Mouse (Mus musculus): ENCODE data around the gene Cant1.
A peak's percentile ranks its signal among the peaks of the same experiment; 100 is the strongest.
"Not testable (repeated sequence)": the region's sequence is repeated elsewhere in the genome, so short reads cannot be mapped to it uniquely, and the experiment has no call there.

Gene Cant1

DNA sequence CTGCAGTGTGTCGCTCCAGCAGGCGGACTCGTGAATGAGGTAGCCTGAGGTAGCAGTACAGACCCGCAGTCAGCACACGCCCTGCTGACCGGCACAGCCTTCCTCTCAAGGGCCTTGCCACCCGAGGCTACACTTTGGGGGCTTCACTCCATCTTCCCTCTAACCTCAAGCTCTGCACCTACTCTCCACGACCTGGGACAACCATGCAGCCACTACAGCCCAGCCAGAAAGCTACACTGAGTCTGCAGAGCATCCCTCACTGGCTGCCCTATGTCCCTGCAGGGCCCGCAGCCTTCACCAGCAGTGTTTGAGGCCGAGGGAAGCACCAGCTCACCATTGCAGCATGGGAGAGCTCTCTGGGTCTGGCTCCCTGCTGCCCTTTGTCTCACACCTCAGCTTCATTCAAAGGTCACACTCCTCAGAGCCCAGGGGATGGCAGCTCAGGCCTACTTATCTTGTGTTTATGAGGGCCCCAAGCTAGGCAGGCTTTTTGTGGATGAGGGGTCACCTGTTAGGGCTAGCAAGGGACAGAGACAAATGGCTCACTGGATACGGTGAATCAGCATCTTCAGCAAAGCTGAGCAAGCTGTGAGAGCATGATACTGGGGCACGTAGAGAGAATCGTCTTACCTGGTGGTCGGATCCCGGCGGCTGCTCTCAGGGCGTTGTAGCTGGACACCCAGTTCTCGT, 10.7 kb downstream of the Cant1 start:
- no peak for DNase-seq (ENCODE audit: low spot score in 2 of 2)

DNA sequence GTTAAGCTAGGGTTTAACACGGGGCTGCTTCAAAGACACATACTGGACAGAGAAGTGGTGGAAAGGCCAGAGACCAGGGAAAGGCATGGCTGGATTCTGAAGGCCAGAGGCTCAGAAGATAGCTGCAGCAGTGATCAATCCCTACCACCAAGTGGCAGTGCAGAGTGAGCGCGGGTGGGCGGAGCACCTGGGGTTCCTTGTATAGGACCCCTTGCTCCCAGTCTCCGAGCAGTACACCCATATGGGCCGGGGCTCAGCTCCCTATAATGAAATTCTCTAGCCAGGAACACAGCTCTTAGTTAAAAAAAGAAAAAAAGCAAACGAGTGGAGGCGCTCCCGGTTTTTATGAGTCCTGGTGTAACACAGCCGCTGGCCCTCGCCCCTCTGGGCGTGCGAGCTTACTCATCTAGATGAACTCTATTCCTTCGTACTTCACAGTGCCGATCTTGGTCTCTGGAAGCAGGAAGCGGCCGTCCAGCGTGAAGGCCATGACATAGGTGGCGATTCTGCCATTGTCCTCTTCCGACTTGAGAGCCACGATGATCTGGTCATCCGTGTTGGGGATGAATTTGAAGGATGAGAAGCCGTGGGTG, 11.5 kb downstream of the Cant1 start:
- DNase-seq (ENCODE audit: low spot score in 2 of 2): peak; percentile 37 to 72

DNA sequence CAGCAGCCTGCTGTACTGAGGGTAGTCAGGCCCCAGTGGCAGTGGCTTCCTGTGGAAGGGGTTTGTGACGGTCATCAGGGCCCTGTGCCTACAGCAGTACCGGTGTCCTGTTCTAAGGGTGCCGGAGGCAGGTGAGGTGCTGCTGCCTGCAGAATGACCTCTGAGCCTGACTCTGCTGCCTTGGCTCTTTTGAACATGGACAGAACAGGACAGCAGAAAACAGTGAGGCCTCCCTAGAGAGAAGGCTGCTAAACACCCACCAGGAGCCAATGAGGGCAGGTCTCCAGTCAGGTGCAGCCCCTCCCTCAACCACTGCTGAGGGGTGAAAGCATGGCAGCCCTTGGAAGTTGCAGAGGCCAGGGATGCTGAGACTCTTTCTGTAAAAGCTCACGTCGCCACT, 12.4 kb downstream of the Cant1 start:
- peak in 1 of 2 experiments; percentile 11 for DNase-seq (ENCODE audit: low spot score in 2 of 2)

DNA sequence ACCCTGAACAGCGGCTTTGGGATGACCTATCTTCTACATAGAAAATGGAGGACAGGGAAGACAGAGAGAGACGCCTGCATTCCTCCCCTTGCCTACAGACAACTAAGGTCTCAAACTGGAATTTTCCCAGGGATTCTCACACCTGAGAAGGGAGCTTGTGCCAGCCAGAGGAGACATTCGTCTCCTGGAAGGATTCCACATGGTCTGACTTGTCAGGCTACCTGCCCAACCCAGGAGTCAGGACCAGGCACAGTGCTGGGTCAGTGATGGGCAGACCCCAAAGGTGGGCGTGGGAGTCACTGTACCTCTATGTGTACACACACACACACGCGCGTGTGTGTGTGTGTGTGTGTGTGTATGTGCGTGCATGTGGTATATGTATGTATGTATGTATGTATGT, 13.6 kb downstream of the Cant1 start:
- DNase-seq (ENCODE audit: low spot score in 2 of 2): peak in 1 of 2 experiments; percentile 8

DNA sequence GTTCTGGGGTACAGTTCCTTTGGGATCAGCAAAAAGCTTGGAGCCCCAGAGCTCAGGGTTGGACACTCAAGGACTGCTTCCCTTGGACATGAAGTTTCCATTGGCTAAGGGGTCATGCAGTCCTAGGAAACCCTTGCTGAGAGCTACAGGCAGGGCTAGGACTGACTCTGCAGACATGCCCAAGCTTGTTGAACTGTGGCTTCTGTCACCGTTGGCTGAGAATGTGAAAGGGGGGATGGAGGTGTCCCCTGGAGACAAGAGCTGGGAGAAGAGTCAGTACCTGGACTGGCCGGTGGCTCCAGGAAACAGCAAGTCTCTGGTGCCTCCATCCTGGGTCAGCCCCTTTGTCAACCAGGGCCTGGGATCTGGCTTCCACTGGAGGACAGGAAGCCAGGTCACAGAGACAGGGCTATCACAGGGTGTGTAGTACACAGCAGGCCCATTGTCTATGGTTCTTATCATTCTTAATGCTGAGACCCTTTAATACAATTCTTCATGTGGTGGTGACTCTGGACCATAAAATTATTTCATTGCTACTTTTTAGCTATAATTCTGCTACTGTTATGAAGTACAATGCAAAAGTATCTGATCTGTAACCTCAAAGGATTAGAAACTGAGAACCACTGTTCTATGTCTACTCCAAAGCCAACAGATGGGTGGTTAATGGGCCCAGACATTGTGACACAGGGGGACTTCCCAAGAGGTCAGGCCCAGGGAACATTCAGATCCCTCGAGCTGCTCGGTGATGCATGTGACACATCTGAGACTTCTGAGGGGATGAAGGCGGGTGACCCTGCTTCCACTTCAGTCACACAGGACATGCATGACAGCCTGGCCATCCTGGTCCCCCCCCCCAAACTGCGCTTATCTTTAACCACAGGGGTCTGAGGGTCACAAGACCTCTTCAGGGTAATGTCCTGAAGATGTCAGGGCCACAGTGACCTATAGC, 14.7 kb downstream of the Cant1 start:
- peak in 1 of 2 experiments; percentile 18 for DNase-seq (ENCODE audit: low spot score in 2 of 2)

- peak in 1 of 2 experiments; percentile 6 for DNase-seq (ENCODE audit: low spot score in 2 of 2)
These were observed 15.7 kb downstream of the Cant1 start for GRCm38 (mm10) chr11:118403183-118403582.

GRCm38 (mm10) chr11:118401760-118402280, 17.1 kb downstream of the Cant1 start, which contains the start of gene Lgals3bp:
Gene Lgals3bp (minus strand): TSS chr11:118402092.
- DNase-seq (ENCODE audit: low spot score in 2 of 2): peak; percentile 28 to 43

- peak in 1 of 2 experiments; percentile 12 for DNase-seq (ENCODE audit: low spot score in 2 of 2)
These were observed 17.7 kb downstream of the Cant1 start for GRCm38 (mm10) chr11:118401195-118401594.

- DNase-seq (ENCODE audit: low spot score in 2 of 2): peak in 1 of 2 experiments; percentile 37
These were observed 18.3 kb downstream of the Cant1 start for GRCm38 (mm10) chr11:118400566-118400936.

DNA sequence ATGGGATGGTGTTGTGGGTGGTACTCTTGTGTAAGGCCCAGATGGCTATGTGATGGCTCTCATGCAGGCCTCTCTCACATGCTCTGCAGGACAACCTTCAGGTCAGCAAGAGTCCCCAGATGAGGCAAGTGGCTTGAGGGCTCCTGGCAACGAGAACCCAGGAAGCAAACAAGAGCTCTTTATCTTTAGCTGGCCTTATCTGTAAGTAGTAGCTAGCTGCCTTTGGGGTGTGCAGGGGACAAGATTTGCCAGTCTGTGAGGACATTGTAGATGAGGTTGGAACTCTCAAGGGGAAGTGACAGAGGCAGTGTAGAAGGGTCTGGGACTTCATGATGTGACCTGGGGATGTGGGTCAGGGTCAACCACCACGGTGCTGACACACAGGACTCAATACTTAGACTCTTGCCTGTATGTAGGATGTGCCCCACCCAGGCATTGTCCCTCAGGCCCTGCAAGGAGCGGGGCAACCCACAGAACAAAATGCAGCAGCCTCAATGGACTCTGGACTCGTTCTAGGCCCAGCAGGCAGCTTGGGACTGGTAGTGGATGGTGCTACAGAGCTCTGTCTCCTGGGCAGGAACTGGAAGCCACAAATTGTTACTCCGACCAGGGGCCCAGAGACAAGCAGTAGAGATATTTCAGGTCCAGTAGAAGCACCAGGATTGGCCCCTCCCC, 18.9 kb downstream of the Cant1 start:
- DNase-seq (ENCODE audit: low spot score in 2 of 2): peak in 1 of 2 experiments; percentile 23

DNA sequence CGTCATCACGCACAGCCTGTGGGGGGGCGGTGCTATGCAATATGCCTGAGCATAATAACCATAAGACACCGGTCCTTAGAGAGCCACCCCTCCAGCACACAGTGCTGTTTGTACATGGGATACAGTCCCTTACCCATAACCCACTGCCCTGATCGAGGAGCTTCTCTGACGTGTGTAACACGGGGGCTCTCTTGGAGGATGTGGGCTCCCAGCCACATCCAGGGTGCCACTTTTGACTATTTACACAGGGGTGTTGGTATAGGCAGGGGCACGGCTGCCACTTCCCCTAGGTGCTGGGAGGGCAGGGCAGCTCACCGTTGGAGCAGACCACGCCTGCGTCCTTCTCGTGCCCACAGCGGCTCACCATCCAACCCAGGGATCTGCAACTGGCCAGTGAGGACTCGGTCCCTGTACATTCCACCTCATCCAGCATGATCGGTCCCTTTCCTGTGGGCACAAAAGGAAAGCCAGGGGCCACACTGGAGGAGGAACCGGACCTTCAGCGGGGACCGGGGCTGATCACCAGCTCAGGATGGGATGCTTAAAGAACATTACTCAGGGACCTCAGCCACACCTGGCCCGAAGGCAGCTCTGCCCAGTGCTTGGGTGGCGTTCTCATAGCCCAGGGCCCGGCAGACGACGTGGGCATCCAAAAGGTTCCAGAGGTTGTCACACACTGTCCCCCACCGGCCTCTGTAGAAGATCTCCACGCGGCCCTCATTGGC, 20.9 kb downstream of the Cant1 start:
- peak in 1 of 2 experiments; percentile 15 for DNase-seq (ENCODE audit: low spot score in 2 of 2)

DNA sequence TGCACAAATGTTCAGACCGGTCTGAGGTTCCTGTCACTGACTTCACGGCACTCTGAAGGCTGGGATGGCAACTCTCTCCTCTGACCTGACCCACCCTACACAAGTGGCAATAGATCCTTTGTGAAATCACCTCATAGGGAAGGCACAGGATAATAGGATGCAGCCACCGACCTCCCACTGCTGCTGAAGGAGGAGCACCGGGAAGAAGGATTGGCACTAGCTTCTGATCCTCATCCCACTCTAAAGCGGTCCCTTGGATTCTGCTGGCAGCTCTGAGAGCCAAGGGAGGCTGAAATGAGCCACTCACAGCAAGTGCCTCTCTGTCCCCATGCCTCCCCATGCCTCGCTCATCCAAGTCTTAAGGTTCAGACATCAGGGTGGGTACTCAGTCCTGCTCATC, 24.3 kb downstream of the Cant1 start:
- no peak for DNase-seq (ENCODE audit: low spot score in 2 of 2)

DNA sequence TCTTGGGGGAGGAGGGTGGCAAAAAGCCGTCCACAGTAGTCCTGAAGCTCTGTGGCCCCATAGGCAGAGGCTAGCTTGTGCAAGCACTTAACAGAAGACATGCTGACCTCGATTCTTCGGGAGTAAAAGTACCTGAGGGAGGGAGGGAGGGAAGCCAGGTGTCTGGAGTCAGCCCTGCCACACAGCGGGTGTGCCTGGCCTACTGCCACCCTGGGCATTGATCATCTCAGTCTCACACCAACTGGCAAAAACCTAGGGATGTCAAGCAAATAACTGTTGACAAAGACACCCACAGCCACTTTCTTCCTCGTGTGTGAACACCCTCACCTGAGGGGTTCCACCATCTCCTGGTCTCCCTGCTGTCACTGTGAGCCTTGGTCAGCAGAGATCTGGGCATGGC, 24.9 kb downstream of the Cant1 start:
- DNase-seq (ENCODE audit: low spot score in 2 of 2): no peak

GRCm38 (mm10) chr11:118387816-118388215, 31.1 kb downstream of the Cant1 start:
- DNase-seq (ENCODE audit: low spot score in 2 of 2): not testable (repeated sequence)

- DNase-seq (ENCODE audit: low spot score in 2 of 2): peak; percentile 62 to 88
These were observed 39.5 kb downstream of the Cant1 start for GRCm38 (mm10) chr11:118379251-118380009.

DNA sequence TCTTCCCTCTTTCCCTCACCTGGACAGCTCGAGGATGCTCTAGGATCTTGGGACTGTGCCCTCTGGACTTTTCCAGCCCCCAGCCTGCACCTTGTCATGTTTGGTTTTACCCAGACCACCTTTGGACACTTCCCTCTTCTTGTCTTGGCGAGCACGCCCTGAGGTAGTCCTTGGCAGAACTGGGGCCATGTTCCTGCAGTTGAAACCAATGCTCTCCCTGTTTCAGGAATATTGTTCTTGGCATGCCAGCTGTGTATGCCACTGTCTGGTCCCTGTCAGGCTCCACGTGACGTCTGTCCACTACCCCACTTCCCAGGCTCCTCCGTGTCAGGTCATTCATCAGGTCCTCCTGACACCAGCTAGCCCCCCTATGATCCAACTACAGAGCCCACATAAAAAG, 40.2 kb downstream of the Cant1 start:
- no peak for DNase-seq (ENCODE audit: low spot score in 2 of 2)

DNA sequence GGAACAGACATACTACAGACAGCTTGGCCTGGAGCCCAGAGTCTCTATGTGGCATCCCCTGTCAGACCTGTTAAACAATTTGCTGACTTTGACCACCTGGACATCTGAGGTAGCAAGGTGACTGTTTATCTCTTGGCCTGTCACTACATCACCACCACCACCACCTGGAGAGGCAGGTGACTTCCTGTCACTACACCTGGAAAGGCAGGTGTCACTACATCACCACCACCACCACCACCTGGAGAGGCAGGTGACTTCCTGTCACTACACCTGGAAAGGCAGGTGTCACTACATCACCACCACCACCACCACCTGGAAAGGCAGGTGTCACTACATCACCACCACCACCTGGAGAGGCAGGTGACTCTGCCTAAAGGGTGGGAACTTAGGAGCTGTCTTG, 42.6 kb downstream of the Cant1 start:
- DNase-seq (ENCODE audit: low spot score in 2 of 2): not testable (repeated sequence)

- no peak for DNase-seq (ENCODE audit: low spot score in 2 of 2)
These were observed 43.0 kb downstream of the Cant1 start for GRCm38 (mm10) chr11:118375881-118376280.

- no peak for DNase-seq (ENCODE audit: low spot score in 2 of 2)
These were observed 43.4 kb downstream of the Cant1 start for GRCm38 (mm10) chr11:118375461-118375860.

DNA sequence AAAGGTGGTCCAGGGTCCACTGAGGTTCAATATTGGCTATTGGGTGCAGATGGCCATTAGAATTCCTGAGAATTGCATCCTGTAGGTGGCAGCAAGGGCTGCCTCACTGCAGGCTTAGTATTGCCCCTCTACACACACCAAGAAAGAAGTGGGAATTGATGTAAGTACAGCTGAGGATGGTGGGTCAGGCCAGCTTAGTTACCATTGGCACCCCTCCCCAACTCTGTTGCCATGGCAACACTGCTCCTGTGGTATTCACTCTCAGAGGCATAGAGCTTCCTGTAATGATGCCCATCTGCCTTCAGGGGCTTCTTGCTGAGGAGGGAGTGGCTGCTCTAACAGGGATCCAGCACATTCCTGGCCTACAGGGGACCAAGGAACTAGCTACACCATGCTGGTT, 43.9 kb downstream of the Cant1 start:
- DNase-seq (ENCODE audit: low spot score in 2 of 2): no peak

Measured in spleen, postnatal 10 days (tissue).